Mouse (Mus musculus) adrenal gland, postnatal 10 days (tissue): ENCODE data around the gene Tgm2. TPM values are rescaled to one million over a fixed set of nuclear protein-coding genes. Genes with fewer than 3 reads are reported as not detected.

Source experiments
- DNase-seq: peaks from one replicate; pipeline ENCODE4 v3.0.0; 2021; ENCODE audit warnings: mixed read lengths
- total RNA-seq, 2 experiments: library from RNA; stranded (reverse); gene quantifications; 2 replicates each; pipeline ENCODE4 v1.2.3; 2021

The Tgm2 gene
- total RNA-seq, 2 experiments from 2014 or later, result 77.2 to 80.0 TPM

- DNase-seq, result peak; percentile 32
Observed at GRCm38 (mm10) chr2:158167496-158168205, 21.4 kb upstream of the Tgm2 start.

GRCm38 (mm10) chr2:158166628-158167027 is 20.4 kb upstream of the Tgm2 start:
- DNase-seq, result peak; percentile 27

- no peak for DNase-seq
Observed at GRCm38 (mm10) chr2:158165776-158166175, 19.5 kb upstream of the Tgm2 start.

GRCm38 (mm10) chr2:158163034-158163433 is 16.8 kb upstream of the Tgm2 start:
- DNase-seq, result no peak

GRCm38 (mm10) chr2:158161761-158162160 is 15.5 kb upstream of the Tgm2 start:
- no peak for DNase-seq

DNA sequence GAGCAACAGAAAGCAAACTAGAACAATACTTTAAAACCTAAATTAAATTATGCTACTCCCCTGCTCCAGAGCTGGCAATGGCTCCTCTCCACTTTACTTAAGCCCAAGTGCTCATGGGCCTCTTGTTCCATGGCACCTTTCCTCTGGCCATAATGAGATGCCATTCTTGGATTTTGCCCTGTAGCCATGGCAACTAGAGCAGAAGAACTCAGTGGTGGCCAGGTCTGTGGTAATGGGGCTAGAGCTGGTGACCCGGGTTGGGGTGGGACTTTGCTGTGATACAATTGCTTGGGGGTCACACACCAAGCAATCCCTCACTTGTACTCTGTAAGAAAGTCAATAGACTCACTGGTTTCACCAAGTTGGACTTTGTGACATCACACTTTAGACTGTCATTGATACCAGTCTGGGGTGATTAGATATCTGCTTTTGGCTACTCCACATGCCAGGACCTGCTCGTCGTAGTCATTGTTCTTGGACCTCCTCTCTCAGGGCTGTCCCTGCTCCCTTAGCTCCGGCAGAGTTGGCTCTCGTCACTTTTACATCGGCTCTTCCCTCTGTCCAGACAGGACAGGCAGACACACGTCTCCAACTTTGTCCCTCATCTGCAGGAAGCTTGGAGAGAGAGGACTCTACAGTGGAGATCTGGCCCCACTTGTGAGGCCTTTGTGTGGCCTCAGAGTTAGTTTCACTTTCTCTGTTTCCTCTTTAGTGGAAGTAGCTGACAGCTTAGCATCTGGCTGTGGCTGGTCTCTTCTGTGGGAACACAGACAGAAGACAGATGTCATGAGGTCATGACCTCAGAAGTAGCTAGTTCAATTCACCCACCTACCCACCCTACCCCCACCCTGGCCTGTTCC is 13.4 kb upstream of the Tgm2 start:
- peak; percentile 32 for DNase-seq

DNA sequence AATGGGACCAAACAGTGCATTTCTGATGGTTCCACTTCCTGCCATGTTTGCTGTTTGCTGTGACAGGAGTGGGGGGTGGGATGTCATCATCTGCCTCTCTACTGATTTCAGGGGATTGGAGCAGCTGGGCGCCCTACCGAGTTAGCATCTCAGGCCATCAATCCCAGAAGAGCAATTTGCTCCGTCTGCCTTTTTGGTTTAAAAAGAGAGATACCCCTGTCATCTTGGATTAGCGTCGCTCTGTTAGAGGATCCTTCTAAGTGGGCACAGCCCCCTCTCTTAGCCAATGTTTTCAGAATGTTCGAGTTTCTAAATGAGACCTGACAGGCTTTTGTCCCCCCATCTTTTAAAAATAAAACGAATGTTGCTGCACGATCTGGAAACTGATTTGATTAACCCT is 11.4 kb upstream of the Tgm2 start:
- DNase-seq, result no peak

GRCm38 (mm10) chr2:158156487-158156886 is 10.3 kb upstream of the Tgm2 start:
- no peak for DNase-seq

DNA sequence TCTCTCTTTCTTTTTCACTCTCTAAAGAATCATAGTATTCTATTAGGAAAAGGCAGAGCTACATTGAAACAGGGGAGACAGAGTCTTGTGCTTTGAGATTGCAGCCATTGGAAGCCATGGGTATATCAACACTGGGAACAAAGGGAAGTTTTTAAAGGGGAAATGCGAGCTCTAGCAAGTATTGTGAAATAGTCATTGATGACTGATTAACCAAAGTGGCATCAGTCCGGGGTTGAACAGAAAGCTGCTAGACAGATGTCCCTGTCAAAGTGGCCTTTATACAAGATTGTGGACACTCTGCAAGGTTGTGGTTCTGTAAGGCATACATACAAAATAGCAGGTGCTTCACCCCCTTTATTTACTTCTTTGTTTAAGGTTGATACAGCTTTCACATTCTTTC is 9.4 kb upstream of the Tgm2 start:
- DNase-seq, result no peak

GRCm38 (mm10) chr2:158155101-158155500 is 8.9 kb upstream of the Tgm2 start:
- no peak for DNase-seq

DNA sequence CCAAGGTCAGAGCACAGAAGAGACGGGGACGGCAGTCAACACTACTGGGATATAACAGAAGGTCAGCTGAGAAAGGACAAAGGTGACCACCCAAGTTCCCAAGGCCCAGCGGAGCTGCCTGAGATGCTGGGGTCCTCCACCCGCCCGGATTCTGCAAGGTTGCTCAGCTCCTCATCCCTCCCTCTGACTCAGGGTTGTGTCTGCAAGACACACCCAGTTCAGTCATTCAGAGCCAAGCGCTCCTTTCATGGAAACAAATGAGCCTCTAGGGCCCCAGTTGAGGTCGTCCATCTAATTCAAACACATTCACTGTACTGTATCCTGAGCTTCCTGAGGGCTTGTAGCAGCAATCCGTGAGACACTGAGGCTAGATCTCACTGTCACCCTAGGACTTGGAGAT is 8.4 kb upstream of the Tgm2 start:
- no peak for DNase-seq

GRCm38 (mm10) chr2:158153728-158154343 is 7.6 kb upstream of the Tgm2 start:
- DNase-seq, result peak; percentile 30

GRCm38 (mm10) chr2:158152685-158153309 is 6.6 kb upstream of the Tgm2 start:
- no peak for DNase-seq

GRCm38 (mm10) chr2:158151077-158151476 is 4.8 kb upstream of the Tgm2 start:
- no peak for DNase-seq

- no peak for DNase-seq
Observed at GRCm38 (mm10) chr2:158146971-158147370, 735 bp upstream of the Tgm2 start.

DNA sequence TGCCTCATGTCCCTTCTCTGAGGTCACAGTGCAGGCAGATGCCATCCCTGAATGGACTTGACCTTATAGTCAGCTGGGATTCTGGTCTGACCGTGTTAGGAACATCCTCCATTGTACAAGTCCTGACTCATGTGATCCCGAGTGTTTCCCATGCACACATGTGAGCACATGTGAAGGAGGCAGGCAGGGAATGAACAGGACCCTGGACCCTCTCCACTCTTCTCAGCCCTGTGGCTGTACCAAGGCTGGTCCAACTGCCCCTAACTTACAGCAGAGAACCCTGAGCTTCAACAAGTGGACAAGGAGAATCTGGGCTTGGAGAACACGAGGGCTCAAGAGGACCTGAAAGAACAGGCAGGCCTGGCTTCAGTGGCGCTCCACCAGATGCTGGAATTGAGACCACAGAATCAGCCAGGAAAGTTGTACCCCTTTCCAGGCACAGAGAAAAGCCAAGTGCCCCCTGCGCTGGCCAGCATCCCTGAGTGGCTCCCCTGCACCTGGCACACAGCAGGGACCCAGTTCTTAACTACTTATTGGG is 639 bp downstream of the Tgm2 start:
- no peak for DNase-seq

DNA sequence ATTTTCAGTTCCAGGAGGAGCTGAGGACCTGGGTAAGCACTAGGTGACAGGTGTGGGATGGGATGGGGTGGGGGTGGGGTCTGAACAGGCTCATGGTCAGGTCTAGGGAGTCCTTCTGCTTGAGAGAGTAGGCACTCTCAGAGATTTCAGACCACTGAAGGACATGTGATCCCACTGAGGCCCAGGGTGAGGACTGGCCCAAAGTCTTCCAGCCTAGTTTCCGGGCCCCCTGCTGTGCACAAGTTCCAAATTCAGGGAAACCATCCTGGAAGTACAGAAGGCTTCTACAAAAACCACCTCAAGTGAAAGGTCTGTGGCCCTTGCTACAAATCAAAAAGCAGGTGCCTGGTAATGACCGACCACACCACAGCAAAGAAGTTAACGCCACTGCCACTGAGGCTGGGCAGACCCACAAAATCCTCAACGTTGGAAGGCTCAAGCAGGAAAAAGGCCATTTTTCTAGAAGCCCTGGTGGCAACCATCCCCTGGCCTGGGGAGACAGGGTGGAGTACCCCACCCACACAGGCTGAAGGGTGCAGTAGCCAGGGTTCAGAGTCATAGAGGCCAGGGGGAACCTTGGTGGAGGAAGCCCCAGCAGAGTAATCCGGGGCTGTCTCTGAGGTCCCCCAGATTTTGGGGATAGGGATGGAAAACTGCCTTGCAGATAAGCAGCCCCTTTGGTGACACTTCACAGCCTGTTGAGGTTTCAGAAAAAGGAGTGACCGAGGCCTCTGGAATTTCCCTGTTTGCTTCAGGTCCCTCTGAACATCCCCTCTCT is 1.3 kb downstream of the Tgm2 start:
- no peak for DNase-seq

GRCm38 (mm10) chr2:158144263-158144662 is 2.0 kb downstream of the Tgm2 start:
- DNase-seq, result no peak

DNA sequence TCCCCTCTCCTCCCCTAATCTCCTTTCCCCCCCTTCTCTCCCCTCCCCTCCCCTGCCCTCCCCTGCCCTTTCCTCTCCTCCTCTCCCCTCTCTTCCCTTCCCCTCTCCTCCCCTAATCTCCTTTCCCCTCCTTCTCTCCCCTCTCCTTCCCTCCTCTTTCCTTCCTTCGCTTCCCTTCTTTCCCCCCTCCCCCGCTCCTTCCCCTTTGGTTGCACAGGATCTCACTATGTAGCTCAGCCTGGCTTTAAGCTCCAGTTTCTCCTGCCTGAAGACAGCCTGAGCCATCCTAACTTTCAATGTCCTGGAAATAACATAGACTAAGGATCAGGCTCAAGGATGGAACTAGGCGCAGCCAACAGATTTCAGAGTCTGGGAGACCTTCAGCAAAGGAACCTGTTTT is 2.4 kb downstream of the Tgm2 start:
- DNase-seq, result no peak

DNA sequence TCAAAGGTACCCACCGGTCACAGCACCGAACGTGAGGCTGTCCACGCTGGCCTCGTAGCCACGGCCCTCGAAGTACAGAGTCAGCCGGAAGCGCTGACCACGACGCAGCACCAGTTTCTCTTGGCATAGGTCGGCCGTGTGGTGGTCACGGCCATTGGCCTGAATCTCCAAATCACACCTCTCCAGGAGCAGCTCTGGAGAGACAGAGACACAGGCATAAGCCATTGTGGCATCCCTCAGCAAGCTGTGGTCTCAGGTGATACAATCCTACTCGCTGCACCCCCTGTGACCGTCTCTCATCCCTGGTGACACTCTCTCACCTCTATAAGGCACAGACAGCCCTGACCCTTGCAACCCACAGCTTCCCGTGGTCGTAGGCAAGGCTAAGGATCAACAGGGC is 3.3 kb downstream of the Tgm2 start:
- no peak for DNase-seq

- no peak for DNase-seq
Observed at GRCm38 (mm10) chr2:158141690-158142440, 4.4 kb downstream of the Tgm2 start.
